ENCODE assay signal across 8 mouse cellular contexts in the genomic region with DNA sequence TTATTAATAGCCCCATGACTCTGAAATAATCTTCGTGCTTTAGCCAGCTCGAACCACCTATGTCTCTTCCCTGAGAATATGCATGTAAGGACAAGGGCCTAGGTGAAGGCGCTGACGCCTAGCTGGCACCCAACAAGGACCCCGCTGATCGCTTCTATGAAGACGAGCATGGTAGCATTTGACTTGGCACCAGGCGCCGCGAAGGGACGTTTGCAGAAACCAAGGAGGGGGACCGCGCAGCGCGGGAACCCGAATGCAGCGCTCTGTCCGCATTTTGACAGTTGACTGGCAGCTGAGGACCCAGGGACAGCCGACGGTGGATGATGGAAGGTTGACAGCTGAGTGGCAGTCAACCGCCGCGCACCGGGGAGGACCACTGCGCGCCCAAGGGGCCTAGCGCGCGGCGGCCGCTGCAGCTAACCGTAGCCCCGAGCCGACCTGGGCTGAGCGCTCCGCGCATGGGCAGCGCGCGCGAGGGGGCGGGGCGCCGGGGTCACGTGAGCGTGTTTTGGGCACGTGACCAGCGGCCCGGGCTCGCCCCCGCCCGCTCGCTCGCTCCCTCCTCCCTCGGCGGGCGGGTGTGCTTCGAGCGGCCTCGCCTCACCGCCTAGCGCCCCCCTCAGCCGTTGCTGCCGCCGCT. TPM values are rescaled to one million over a fixed set of nuclear protein-coding genes. Genes with fewer than 3 reads are reported as not detected.
DNase-seq lines count a peak whose midpoint lies in the region; ATAC-seq lines count a peak whose summit lies in the region.

A gene (plus strand): TSS at position 561 of the 640 bp plus-strand sequence.

- H3K4me3 ChIP-seq in brown adipose tissue, adult 24 weeks (ENCODE audit: insufficient read depth, low read depth, low read length) = peak within 1 kb of the TSS; percentile 89
- peak within 1 kb of the TSS; percentile 99 for H3K4me3 ChIP-seq in heart, embryonic 14.5 days (ENCODE audit: control insufficient read depth in 1 of 2, insufficient read depth in 1 of 2, low read depth in 1 of 2, low read length in 2 of 2)
- peak within 1 kb of the TSS; percentile 99 for H3K4me3 ChIP-seq in liver, embryonic 13.5 days (replicated peaks)
- H3K4me3 ChIP-seq in stomach, embryonic 16.5 days (replicated peaks; ENCODE audit: low read length) = peak within 1 kb of the TSS; percentile 98

- peak; percentile 87 for ATAC-seq in heart, embryonic 14.5 days (ENCODE audit: insufficient number of reproducible peaks, insufficient read depth, low FRiP score, low read depth)
- peak; percentile 86 for ATAC-seq in liver, embryonic 13.5 days (ENCODE audit: low read depth)
- peak; percentile 93 for ATAC-seq in stomach, embryonic 16.5 days (ENCODE audit: insufficient read depth, low FRiP score)

- H3K4me1 ChIP-seq in brown adipose tissue, adult 24 weeks (ENCODE audit: control insufficient read depth, insufficient read depth, insufficient read length, low read length) = peaks cover 17% of the 10 kb centered on the region
- peaks cover 13 to 37% of the 10 kb centered on the region in 2 experiments for H3K4me1 ChIP-seq in heart, embryonic 14.5 days (ENCODE audit: control insufficient read depth in 2 of 2, insufficient read depth in 2 of 2, low read length in 2 of 2)
- peaks cover 71% of the 10 kb centered on the region for H3K4me1 ChIP-seq in liver, embryonic 13.5 days (replicated peaks)
- H3K4me1 ChIP-seq in stomach, embryonic 16.5 days (ENCODE audit: control insufficient read depth, insufficient read depth, low read length) = peaks cover 26% of the 10 kb centered on the region

- H3K27me3 ChIP-seq in heart, embryonic 14.5 days (ENCODE audit: control insufficient read depth, insufficient read depth, low read length) = no peaks in the 10 kb centered on the region
- no peaks in the 10 kb centered on the region for H3K27me3 ChIP-seq in liver, embryonic 13.5 days
- H3K27me3 ChIP-seq in stomach, embryonic 16.5 days (ENCODE audit: control insufficient read depth, insufficient read depth, low read length) = no peaks in the 10 kb centered on the region

- WGBS in heart, embryonic 14.5 days = 1% methylated on average over 44 of the region's 65 CpGs
- 2% methylated on average over 44 of the region's 65 CpGs for WGBS in liver, embryonic 13.5 days (ENCODE audit: insufficient replicate concordance)
- under 1% methylated on average over 51 of the region's 65 CpGs for WGBS in stomach, embryonic 16.5 days

- DNase-seq in CD4-positive, CD25-positive, alpha-beta regulatory T cell, adult 2 months (ENCODE audit: low read depth, low spot score) = peak; percentile 97
- DNase-seq in fibroblast of lung, adult 2 months (ENCODE audit: low read depth) = peak; percentile 54
- peak; percentile 98 for DNase-seq in kidney, postnatal 14 days
- DNase-seq in liver, embryonic 13.5 days = peak; percentile 93
- DNase-seq in neural tube, embryonic 10.5 days (ENCODE audit: extremely low spot score, low spot score) = peak; percentile 96

- H3K9me3 ChIP-seq in heart, embryonic 14.5 days (ENCODE audit: control insufficient read depth, low read length) = no peaks in the 10 kb centered on the region
- no peaks in the 10 kb centered on the region for H3K9me3 ChIP-seq in liver, embryonic 13.5 days (replicated peaks)
- no peaks in the 10 kb centered on the region for H3K9me3 ChIP-seq in stomach, embryonic 16.5 days (replicated peaks; ENCODE audit: control insufficient read depth, low read length)

- H3K9ac ChIP-seq in heart, embryonic 14.5 days (ENCODE audit: low read length) = peak within 1 kb of the TSS; percentile 97
- H3K9ac ChIP-seq in liver, embryonic 13.5 days = peak within 1 kb of the TSS; percentile 100
- peak within 1 kb of the TSS; percentile 99 for H3K9ac ChIP-seq in stomach, embryonic 16.5 days (ENCODE audit: low read length)

- H3K4me2 ChIP-seq in heart, embryonic 14.5 days (ENCODE audit: low read length) = peak within 1 kb of the TSS; percentile 89
- H3K4me2 ChIP-seq in liver, embryonic 13.5 days = peak within 1 kb of the TSS; percentile 85
- peak within 1 kb of the TSS; percentile 86 for H3K4me2 ChIP-seq in stomach, embryonic 16.5 days (ENCODE audit: low read depth, low read length)

- no peaks in the 10 kb centered on the region for H3K36me3 ChIP-seq in heart, embryonic 14.5 days (ENCODE audit: control insufficient read depth, insufficient read depth, low read length)
- H3K36me3 ChIP-seq in liver, embryonic 13.5 days = no peaks in the 10 kb centered on the region
- no peaks in the 10 kb centered on the region for H3K36me3 ChIP-seq in stomach, embryonic 16.5 days (ENCODE audit: control insufficient read depth, insufficient read depth, low read length)

- peak within 1 kb of the TSS; percentile 19 for H3K27ac ChIP-seq in brown adipose tissue, adult 24 weeks (replicated peaks; ENCODE audit: low read depth, low read length)
- H3K27ac ChIP-seq in heart, embryonic 14.5 days (replicated peaks in 1 of 2; ENCODE audit: control insufficient read depth in 1 of 2, insufficient read depth in 1 of 2, low read depth in 2 of 2, low read length in 2 of 2) = peak within 1 kb of the TSS; percentile 73 to 92
- peak within 1 kb of the TSS; percentile 95 for H3K27ac ChIP-seq in liver, embryonic 13.5 days
- peak within 1 kb of the TSS; percentile 92 for H3K27ac ChIP-seq in stomach, embryonic 16.5 days (ENCODE audit: low read length)

RNA-seq across cellular contexts. Expression of the gene that starts here (rescaled TPM):
- 15.8 and 15.9 TPM in 2 replicates for polyA plus RNA-seq in brown adipose tissue, adult 24 weeks (2012; ENCODE audit: insufficient read depth, insufficient read length, missing spikeins)
- polyA plus RNA-seq in heart, embryonic 14.5 days (2014; fragmentation: Nextera tagmentation; extraction: Ambion mirVana) = 35.1 and 39.9 TPM in 2 replicates
- 4.2 and 4.7 TPM in 2 replicates for polyA plus RNA-seq in liver, embryonic 13.5 days (2015; fragmentation: Nextera tagmentation; extraction: Ambion mirVana)
- 9.6 and 10.6 TPM in 2 replicates for polyA plus RNA-seq in stomach, embryonic 16.5 days (2015; fragmentation: Nextera tagmentation; extraction: Ambion mirVana)

Comparison
In these comparisons a context has a peak if more than half of its experiments do, and no peak if none do; other contexts are left out.
1. Peak in every context shown above with its lines: DNase-seq, ATAC-seq, H3K4me3 ChIP-seq and H3K27ac ChIP-seq.
2. H3K27ac ChIP-seq: peak in every context shown above with its lines; median percentile 95 in liver, embryonic 13.5 days; 92 in stomach, embryonic 16.5 days; 82 in heart, embryonic 14.5 days; 19 in brown adipose tissue, adult 24 weeks.